Mouse (Mus musculus) heart, embryonic 11.5 days (tissue): Measurements from ENCODE around the gene Mmrn2. TPM values are rescaled to one million over a fixed set of nuclear protein-coding genes. Genes with fewer than 3 reads are reported as not detected.

Experiments used
- ATAC-seq: fragments of 200-750 bp; cut with Nextera tagmentation; replicated peaks from 2 replicates; pipeline ENCODE4 v1.8.0; 2017; ENCODE audit warnings: moderate library complexity; ENCODE audit not compliant: insufficient number of reproducible peaks, low FRiP score, low TSS enrichment
- H3K27ac ChIP-seq: fragments of 300-500 bp; sonication (generic); 2 replicates; pipeline ENCODE4 v1.5.1; 2014; ENCODE audit warnings: mild to moderate bottlenecking, low read depth, low read length
- H3K27me3 ChIP-seq: fragments of 300-500 bp; sonication (generic); 2 replicates; pipeline ENCODE4 v1.6.1; 2014; ENCODE audit warnings: mild to moderate bottlenecking, low read length, mixed read lengths; ENCODE audit not compliant: control insufficient read depth, insufficient read depth
- H3K36me3 ChIP-seq: fragments of 300-500 bp; sonication (generic); 2 replicates; pipeline ENCODE4 v1.6.1; 2014; ENCODE audit warnings: mild to moderate bottlenecking, low read length, moderate library complexity, mixed read lengths; ENCODE audit not compliant: control insufficient read depth, insufficient read depth
- H3K4me1 ChIP-seq: fragments of 300-500 bp; sonication (generic); 2 replicates; pipeline ENCODE4 v1.6.1; 2014; ENCODE audit warnings: low read length; ENCODE audit not compliant: control insufficient read depth, insufficient read depth
- H3K4me2 ChIP-seq: fragments of 300-500 bp; sonication (generic); 2 replicates; pipeline ENCODE4 v1.6.1; 2014; ENCODE audit warnings: mild to moderate bottlenecking, moderate library complexity
- H3K4me3 ChIP-seq: fragments of 300-500 bp; sonication (generic); 2 replicates; pipeline ENCODE4 v1.5.1; 2014; ENCODE audit warnings: low read depth, low read length
- H3K9ac ChIP-seq: fragments of 300-500 bp; sonication (generic); 2 replicates; pipeline ENCODE4 v1.6.1; 2014; ENCODE audit warnings: mild to moderate bottlenecking, low read depth, low read length, moderate library complexity
- H3K9me3 ChIP-seq: fragments of 300-500 bp; sonication (generic); replicated peaks from 2 replicates; pipeline ENCODE4 v1.6.1; 2016; ENCODE audit warnings: low read length; ENCODE audit not compliant: control insufficient read depth
- WGBS: fragments of 180-500 bp; shearing (Covaris S2); extraction: QIAGEN DNeasy Blood & Tissue Kit; methylation state at CpG from one replicate; pipeline ENCODE4 v1.1.7; 2014; ENCODE audit not compliant: insufficient replicate concordance; 5-methylcytosine and 5-hydroxymethylcytosine counted together
- polyA plus RNA-seq: library from polyadenylated mRNA; unstranded; fragments of >200 nt; fragmentation: Nextera tagmentation; extraction: Ambion mirVana; gene quantifications from 2 replicates; pipeline ENCODE4 v1.2.1, GENCODE M21; 2014

Gene Mmrn2
- polyA plus RNA-seq, 1 experiment from 2014 or later, result 15.8 TPM

GRCm38 (mm10) chr14:34344361-34344760 is 30.9 kb upstream of the Mmrn2 start:
- no peak for ATAC-seq
- Histone ChIP-seq H3K36me3 (peaks cover 4% of the 10 kb centered on the region), H3K9ac (no peak overlapping the region), H3K4me1 (no peaks in the 10 kb centered on the region), H3K9me3 (no peaks in the 10 kb centered on the region), H3K4me3 (no peak overlapping the region), H3K27ac (no peak overlapping the region), H3K4me2 (no peak overlapping the region), H3K27me3 (no peaks in the 10 kb centered on the region)
- 92% methylated on average over 5 of the region's 5 CpGs for WGBS

GRCm38 (mm10) chr14:34345771-34346566 is 29.3 kb upstream of the Mmrn2 start:
- no peak overlapping the region for H3K27ac ChIP-seq
- 59% methylated on average over 12 of the region's 12 CpGs for WGBS
- no peaks in the 10 kb centered on the region for H3K4me1 ChIP-seq
- H3K9ac ChIP-seq, result no peak overlapping the region
- ATAC-seq, result no peak
- H3K27me3 ChIP-seq, result no peaks in the 10 kb centered on the region
- H3K9me3 ChIP-seq, result no peaks in the 10 kb centered on the region
- H3K4me2 ChIP-seq, result no peak overlapping the region
- no peak overlapping the region for H3K4me3 ChIP-seq
- no peaks in the 10 kb centered on the region for H3K36me3 ChIP-seq

- Histone ChIP-seq H3K27ac (no peak overlapping the region), H3K36me3 (no peaks in the 10 kb centered on the region), H3K27me3 (no peaks in the 10 kb centered on the region), H3K4me1 (no peaks in the 10 kb centered on the region), H3K9me3 (no peaks in the 10 kb centered on the region), H3K4me2 (no peak overlapping the region), H3K9ac (no peak overlapping the region), H3K4me3 (no peak overlapping the region)
- ATAC-seq, result no peak
- 84% methylated on average over 5 of the region's 5 CpGs for WGBS
Observed at GRCm38 (mm10) chr14:34347084-34347483, 28.2 kb upstream of the Mmrn2 start.

- H3K27me3 ChIP-seq, result no peaks in the 10 kb centered on the region
- no peak overlapping the region for H3K4me3 ChIP-seq
- WGBS, result 74% methylated on average over 7 of the region's 7 CpGs
- ATAC-seq, result no peak
- H3K9ac ChIP-seq, result no peak overlapping the region
- no peaks in the 10 kb centered on the region for H3K4me1 ChIP-seq
- no peak overlapping the region for H3K27ac ChIP-seq
- H3K4me2 ChIP-seq, result no peak overlapping the region
- H3K36me3 ChIP-seq, result no peaks in the 10 kb centered on the region
- H3K9me3 ChIP-seq, result no peaks in the 10 kb centered on the region
Observed at GRCm38 (mm10) chr14:34348301-34348700, 27.0 kb upstream of the Mmrn2 start.

GRCm38 (mm10) chr14:34349007-34349406 is 26.3 kb upstream of the Mmrn2 start:
- ATAC-seq, result no peak
- Histone ChIP-seq H3K4me3 (no peak overlapping the region), H3K36me3 (no peaks in the 10 kb centered on the region), H3K27me3 (no peaks in the 10 kb centered on the region), H3K27ac (no peak overlapping the region), H3K9me3 (no peaks in the 10 kb centered on the region), H3K4me1 (no peaks in the 10 kb centered on the region), H3K9ac (no peak overlapping the region), H3K4me2 (no peak overlapping the region)
- 81% methylated on average over 8 of the region's 8 CpGs for WGBS

GRCm38 (mm10) chr14:34351660-34352059 is 23.6 kb upstream of the Mmrn2 start:
- ATAC-seq, result no peak
- H3K4me2 ChIP-seq, result no peak overlapping the region
- H3K9me3 ChIP-seq, result no peaks in the 10 kb centered on the region
- peaks cover 3% of the 10 kb centered on the region; the same call in 1 of the 2 replicates for H3K4me1 ChIP-seq
- H3K27me3 ChIP-seq, result no peaks in the 10 kb centered on the region
- 65% methylated on average over 3 of the region's 3 CpGs for WGBS
- no peak overlapping the region for H3K9ac ChIP-seq
- H3K36me3 ChIP-seq, result no peaks in the 10 kb centered on the region
- H3K27ac ChIP-seq, result no peak overlapping the region
- no peak overlapping the region for H3K4me3 ChIP-seq

GRCm38 (mm10) chr14:34352523-34352922 is 22.7 kb upstream of the Mmrn2 start:
- H3K4me2 ChIP-seq, result no peak overlapping the region
- no peaks in the 10 kb centered on the region for H3K9me3 ChIP-seq
- H3K27me3 ChIP-seq, result no peaks in the 10 kb centered on the region
- no peak overlapping the region for H3K27ac ChIP-seq
- no peak overlapping the region for H3K9ac ChIP-seq
- peaks cover 3% of the 10 kb centered on the region; the same call in 1 of the 2 replicates for H3K4me1 ChIP-seq
- H3K4me3 ChIP-seq, result no peak overlapping the region
- WGBS, result 65% methylated on average over 6 of the region's 6 CpGs
- no peaks in the 10 kb centered on the region for H3K36me3 ChIP-seq
- no peak for ATAC-seq

- peaks cover 3% of the 10 kb centered on the region; the same call in 1 of the 2 replicates for H3K4me1 ChIP-seq
- H3K4me2 ChIP-seq, result no peak overlapping the region
- ATAC-seq, result no peak
- no peaks in the 10 kb centered on the region for H3K36me3 ChIP-seq
- no peak overlapping the region for H3K27ac ChIP-seq
- H3K27me3 ChIP-seq, result no peaks in the 10 kb centered on the region
- no peak overlapping the region for H3K4me3 ChIP-seq
- WGBS, result 83% methylated on average over 3 of the region's 3 CpGs
- H3K9ac ChIP-seq, result no peak overlapping the region
- no peaks in the 10 kb centered on the region for H3K9me3 ChIP-seq
Observed at GRCm38 (mm10) chr14:34353326-34353725, 21.9 kb upstream of the Mmrn2 start.

GRCm38 (mm10) chr14:34354456-34354855 is 20.8 kb upstream of the Mmrn2 start:
- Histone ChIP-seq H3K4me2 (no peak overlapping the region), H3K27ac (no peak overlapping the region), H3K9ac (no peak overlapping the region), H3K4me3 (no peak overlapping the region), H3K4me1 (peaks cover 3% of the 10 kb centered on the region; the same call in 1 of the 2 replicates), H3K9me3 (no peaks in the 10 kb centered on the region), H3K27me3 (no peaks in the 10 kb centered on the region), H3K36me3 (no peaks in the 10 kb centered on the region)
- 78% methylated on average over 4 of the region's 4 CpGs for WGBS
- no peak for ATAC-seq
